Mouse (Mus musculus) layer of hippocampus, adult 6 months (tissue): ENCODE results near the gene Lyrm7. TPM values are rescaled to one million over a fixed set of nuclear protein-coding genes. Genes with fewer than 3 reads are reported as not detected.

Source experiments
- long read RNA-seq, 2 experiments: library from polyadenylated mRNA; unstranded; transcript quantifications; one replicate each; pipeline ENCODE4 v2.0.0; 2019 to 2020
- polyA plus RNA-seq: library from polyadenylated mRNA; unstranded; fragments of <200 nt; fragmentation: Nextera tagmentation; gene quantifications from 2 replicates; pipeline ENCODE4 v1.2.3, GENCODE M21; 2021

Lyrm7 gene
- 9.3 and 9.5 TPM in 2 replicates for polyA plus RNA-seq
- long read RNA-seq, experiment 1, partial matches to known transcripts, result 0 of 10 reads
- long read RNA-seq, experiment 1, other reads (novel, unspliced or antisense), result 9 of 10 reads
- long read RNA-seq, experiment 2, transcript Lyrm7-205 (5 exons, 3,431 nt), result major isoform, 54 of 77 reads
- long read RNA-seq, experiment 2, partial matches to known transcripts, result 3 of 77 reads
- long read RNA-seq, experiment 2, other reads (novel, unspliced or antisense), result 20 of 77 reads

GRCm38 (mm10) chr11:54860256-54861038 is at the start of gene Lyrm7:
Lyrm7 (minus strand) TSS chr11:54860916.

GRCm38 (mm10) chr11:54902333-54903323 is 41.9 kb upstream of the Lyrm7 start, which contains the start of gene Gpx3:
Gpx3 (plus strand) TSS chr11:54902453.

GRCm38 (mm10) chr11:54866119-54867048 is 5.7 kb upstream of the Lyrm7 start, which contains the start of gene Hint1:
Hint1 (plus strand) TSS chr11:54866383.

GRCm38 (mm10) chr11:54787488-54788474 is 72.9 kb downstream of the Lyrm7 start, which contains the start of gene Cdc42se2:
Cdc42se2 (minus strand) TSS chr11:54787675.

Other genes with a start within 250 kb of the Lyrm7 start
- gene Cdc42se2, start 73.2 kb downstream of the Lyrm7 start, polyA plus RNA-seq, result 142 and 143 TPM in 2 replicates
- gene Hint1, start 5.5 kb upstream of the Lyrm7 start, polyA plus RNA-seq, result 1,085 and 1,110 TPM in 2 replicates
- 12.6 and 23.7 TPM in 2 replicates for gene Gpx3, start 41.5 kb upstream of the Lyrm7 start, polyA plus RNA-seq
- 11.5 and 16.2 TPM in 2 replicates for gene Tnip1, start 102.0 kb upstream of the Lyrm7 start, polyA plus RNA-seq
- 80.4 and 86.3 TPM in 2 replicates for gene Anxa6, start 172.5 kb upstream of the Lyrm7 start, polyA plus RNA-seq
- gene Ccdc69, start 217.2 kb upstream of the Lyrm7 start, polyA plus RNA-seq, result 0.52 and 0.99 TPM in 2 replicates
- 85.0 and 106 TPM in 2 replicates for gene Gm2a, start 237.2 kb upstream of the Lyrm7 start, polyA plus RNA-seq